Mouse (Mus musculus) liver, adult 2 months (tissue): ENCODE measurements around the gene Gm47995.

Experiments
- CTCF ChIP-seq: fragments of 200-500 bp; IDR thresholded peaks from 2 replicates; pipeline ENCODE4 v1.5.1; 2011; ENCODE audit warnings: low read depth, low read length, control low read depth
- POLR2A ChIP-seq: fragments of 200-500 bp; IDR thresholded peaks from 2 replicates; pipeline ENCODE4 v1.6.1; 2011; ENCODE audit warnings: low read length, control low read depth; ENCODE audit not compliant: insufficient read depth; ENCODE audit errors: extremely low read depth

GRCm38 (mm10) chr1:151219045-151219444 is 20.8 kb downstream of the Gm47995 start:
- no peak for TF ChIP-seq POLR2A
- no peak for TF ChIP-seq CTCF
